Mouse (Mus musculus): ENCODE results near the gene Hs6st2. TPM values are rescaled to one million over a fixed set of nuclear protein-coding genes. Genes with fewer than 3 reads are reported as not detected.

The Hs6st2 gene
- polyA plus RNA-seq, 1 experiment from 2014 or later, result 50.4 TPM

GRCm38 (mm10) chrX:51658236-51658635, 23.4 kb downstream of the Hs6st2 start:
- H3K4me3 ChIP-seq, result no peak overlapping the region
- no peaks in the 10 kb centered on the region for H3K9me3 ChIP-seq
- no peak overlapping the region for H3K4me2 ChIP-seq (replicated peaks)
- no peak overlapping the region for H3K27ac ChIP-seq (replicated peaks)
- 31% methylated on average over 2 of the region's 2 CpGs for WGBS
- no peaks in the 10 kb centered on the region for H3K36me3 ChIP-seq
- no peaks in the 10 kb centered on the region for H3K27me3 ChIP-seq
- no peak for ATAC-seq (replicated peaks)
- no peak overlapping the region for H3K9ac ChIP-seq (replicated peaks)
- H3K4me1 ChIP-seq, result no peaks in the 10 kb centered on the region

- no peak overlapping the region for H3K27ac ChIP-seq (replicated peaks)
- no peak for ATAC-seq (replicated peaks)
- no peak overlapping the region for H3K4me3 ChIP-seq
- H3K27me3 ChIP-seq, result no peaks in the 10 kb centered on the region
- H3K9ac ChIP-seq (replicated peaks), result no peak overlapping the region
- H3K36me3 ChIP-seq, result no peaks in the 10 kb centered on the region
- no peaks in the 10 kb centered on the region for H3K4me1 ChIP-seq
- H3K4me2 ChIP-seq (replicated peaks), result no peak overlapping the region
- H3K9me3 ChIP-seq, result no peaks in the 10 kb centered on the region
- WGBS, result 83% methylated on average over 3 of the region's 3 CpGs
Observed at GRCm38 (mm10) chrX:51642661-51643257, 38.9 kb downstream of the Hs6st2 start.

GRCm38 (mm10) chrX:51635756-51636155, 45.9 kb downstream of the Hs6st2 start:
- H3K4me2 ChIP-seq (replicated peaks), result no peak overlapping the region
- WGBS, result 64% methylated on average over 7 of the region's 7 CpGs

DNA sequence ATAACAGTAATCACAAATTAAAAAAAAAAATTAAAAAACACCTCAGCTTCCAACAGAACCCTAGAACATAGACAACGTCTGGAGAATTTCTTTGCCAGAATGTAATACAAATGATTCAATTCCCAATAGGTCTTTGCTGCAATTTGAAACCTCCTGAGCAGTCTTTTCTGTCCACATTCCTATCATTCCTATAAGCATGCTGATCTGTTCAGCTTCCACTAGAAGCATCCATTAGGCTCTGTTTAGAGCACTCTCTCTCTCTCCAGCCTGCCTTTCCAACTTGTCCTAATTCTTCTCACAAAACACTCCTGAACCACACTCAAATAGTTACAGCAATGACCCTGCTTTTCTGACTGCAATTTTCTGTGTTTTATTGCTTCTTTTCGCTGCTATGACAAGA, 50.3 kb downstream of the Hs6st2 start:
- H3K4me3 ChIP-seq, result no peak overlapping the region
- H3K27me3 ChIP-seq, result no peaks in the 10 kb centered on the region
- H3K4me1 ChIP-seq, result no peaks in the 10 kb centered on the region
- H3K36me3 ChIP-seq, result no peaks in the 10 kb centered on the region
- no peak overlapping the region for H3K4me2 ChIP-seq (replicated peaks)
- no peak overlapping the region for H3K9ac ChIP-seq (replicated peaks)
- WGBS, result 60% methylated on average over 2 of the region's 2 CpGs
- no peaks in the 10 kb centered on the region for H3K9me3 ChIP-seq
- H3K27ac ChIP-seq (replicated peaks), result no peak overlapping the region
- no peak for ATAC-seq (replicated peaks)

More at GRCm38 (mm10) chrX:51635756-51636155, 45.9 kb downstream of the Hs6st2 start:
- no peak overlapping the region for H3K27ac ChIP-seq (replicated peaks)
- no peaks in the 10 kb centered on the region for H3K4me1 ChIP-seq
- ATAC-seq (replicated peaks), result no peak
- H3K4me3 ChIP-seq, result no peak overlapping the region
- no peaks in the 10 kb centered on the region for H3K9me3 ChIP-seq
- H3K27me3 ChIP-seq, result no peaks in the 10 kb centered on the region
- H3K9ac ChIP-seq (replicated peaks), result no peak overlapping the region
- no peaks in the 10 kb centered on the region for H3K36me3 ChIP-seq

- Histone ChIP-seq H3K4me2 (replicated peaks) (no peak overlapping the region; the same call in 1 of the 2 replicates), H3K9ac (replicated peaks) (no peak overlapping the region), H3K27ac (replicated peaks) (peak overlapping the region; percentile 60), H3K4me1 (peaks cover 7% of the 10 kb centered on the region), H3K27me3 (no peaks in the 10 kb centered on the region), H3K36me3 (no peaks in the 10 kb centered on the region), H3K4me3 (no peak overlapping the region), H3K9me3 (no peaks in the 10 kb centered on the region)
- WGBS, result 20% methylated on average over 7 of the region's 7 CpGs
- ATAC-seq (replicated peaks), result no peak
Observed at GRCm38 (mm10) chrX:51614384-51615004, 67.2 kb downstream of the Hs6st2 start.

DNA sequence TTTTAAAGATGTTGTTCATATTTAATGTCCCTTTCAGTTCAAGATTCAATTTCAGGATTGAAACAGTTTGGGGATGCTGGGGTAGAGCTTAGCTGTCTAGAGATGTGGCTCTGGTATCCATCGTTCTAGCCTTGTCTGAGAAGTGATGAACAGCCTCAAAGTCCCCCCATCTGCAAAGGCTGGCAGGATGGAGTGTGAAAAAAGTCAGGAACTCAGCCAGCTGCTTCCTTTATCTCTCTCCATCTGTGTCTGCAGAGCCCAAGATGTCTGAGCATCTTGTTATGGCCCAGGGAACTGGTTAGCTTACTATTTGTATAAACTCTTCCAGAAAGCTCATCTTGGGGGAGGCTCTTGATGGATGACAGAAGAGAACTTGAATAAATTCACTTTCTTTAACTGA, 70.9 kb downstream of the Hs6st2 start:
- peak; percentile 68; the same call in 1 of the 2 replicates for ATAC-seq (replicated peaks)
- Histone ChIP-seq H3K36me3 (no peaks in the 10 kb centered on the region), H3K27me3 (no peaks in the 10 kb centered on the region), H3K9me3 (no peaks in the 10 kb centered on the region), H3K4me3 (no peak overlapping the region), H3K4me2 (replicated peaks) (no peak overlapping the region), H3K27ac (replicated peaks) (peak overlapping the region; percentile 55), H3K4me1 (peaks cover 7% of the 10 kb centered on the region), H3K9ac (replicated peaks) (no peak overlapping the region)
- 57% methylated on average over 1 of the region's 1 CpGs for WGBS

DNA sequence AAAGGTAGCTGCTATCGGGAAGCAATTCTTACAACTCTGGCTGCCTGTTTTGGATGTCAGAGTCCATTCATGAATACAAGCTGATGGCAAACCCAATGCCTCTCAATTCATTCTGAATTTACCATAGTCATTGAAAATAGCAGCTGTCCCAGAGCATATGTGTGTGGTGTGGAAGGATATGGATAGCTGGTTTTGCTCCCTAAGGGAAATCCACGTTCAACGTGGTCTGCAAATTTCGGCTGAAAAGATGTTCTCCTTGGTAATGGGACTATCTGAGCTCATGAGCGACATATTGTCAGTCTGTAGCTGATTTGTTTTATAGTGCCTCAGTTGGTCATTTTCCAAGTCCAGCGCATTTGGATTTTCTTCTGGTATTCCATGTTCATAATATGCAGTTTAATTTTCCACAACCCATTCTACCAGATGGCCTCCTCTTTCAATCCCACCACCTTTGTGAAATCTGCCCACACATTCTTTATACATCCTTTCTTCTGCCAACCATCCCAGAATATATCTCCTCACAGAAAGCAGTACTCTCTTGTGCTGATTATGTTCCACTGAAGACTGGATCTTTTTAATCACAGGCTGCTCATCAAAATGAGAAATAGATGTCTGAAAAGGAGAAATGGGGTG, 75.3 kb downstream of the Hs6st2 start:
- Histone ChIP-seq H3K9me3 (no peaks in the 10 kb centered on the region), H3K27ac (replicated peaks) (peak overlapping the region; percentile 20), H3K36me3 (no peaks in the 10 kb centered on the region), H3K27me3 (no peaks in the 10 kb centered on the region), H3K9ac (replicated peaks) (no peak overlapping the region), H3K4me3 (no peak overlapping the region), H3K4me1 (no peaks in the 10 kb centered on the region), H3K4me2 (replicated peaks) (no peak overlapping the region)
- 70% methylated on average over 6 of the region's 6 CpGs for WGBS
- peak; percentile 29; the same call in 1 of the 2 replicates for ATAC-seq (replicated peaks)

- Histone ChIP-seq H3K9me3 (no peaks in the 10 kb centered on the region), H3K4me2 (replicated peaks) (no peak overlapping the region)
Observed at GRCm38 (mm10) chrX:51592751-51593150, 88.9 kb downstream of the Hs6st2 start.

DNA sequence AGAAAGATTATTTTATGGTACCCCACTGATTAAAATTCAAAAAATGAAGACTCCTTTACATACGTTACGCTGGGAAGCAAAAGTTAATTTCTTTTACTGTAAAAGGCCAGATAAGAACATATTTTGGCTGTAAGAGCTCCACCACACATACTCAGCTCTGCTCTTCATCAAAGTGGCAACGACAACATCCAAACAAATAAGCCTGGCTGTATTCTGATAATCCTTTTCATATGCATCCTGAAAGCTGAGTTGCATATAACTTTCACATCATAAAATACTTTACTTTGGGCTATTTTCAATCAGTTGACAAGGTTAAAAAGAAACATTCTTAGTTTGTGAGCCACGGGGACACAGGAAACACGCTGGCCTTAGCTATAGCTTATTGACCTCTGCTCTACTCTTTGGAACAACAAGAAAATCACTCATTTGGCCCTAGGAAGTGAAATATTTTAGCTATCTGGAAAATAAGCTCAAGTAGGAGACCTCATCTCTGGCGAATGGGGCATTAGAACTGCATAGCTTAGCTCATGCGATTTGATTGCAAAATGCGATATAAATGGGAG, 91.1 kb downstream of the Hs6st2 start:
- no peak for ATAC-seq (replicated peaks)
- no peaks in the 10 kb centered on the region for H3K36me3 ChIP-seq
- no peak overlapping the region for H3K4me2 ChIP-seq (replicated peaks)
- no peak overlapping the region for H3K4me3 ChIP-seq
- H3K4me1 ChIP-seq, result no peaks in the 10 kb centered on the region; the same call in 1 of the 2 replicates
- H3K9me3 ChIP-seq, result no peaks in the 10 kb centered on the region
- H3K9ac ChIP-seq (replicated peaks), result no peak overlapping the region
- no peaks in the 10 kb centered on the region for H3K27me3 ChIP-seq
- 89% methylated on average over 8 of the region's 8 CpGs for WGBS
- H3K27ac ChIP-seq (replicated peaks), result no peak overlapping the region

More at GRCm38 (mm10) chrX:51592751-51593150, 88.9 kb downstream of the Hs6st2 start:
- H3K9ac ChIP-seq (replicated peaks), result no peak overlapping the region
- WGBS, result 92% methylated on average over 1 of the region's 1 CpGs
- H3K4me1 ChIP-seq, result no peaks in the 10 kb centered on the region
- no peak overlapping the region for H3K4me3 ChIP-seq
- no peak for ATAC-seq (replicated peaks)
- H3K36me3 ChIP-seq, result no peaks in the 10 kb centered on the region
- no peak overlapping the region for H3K27ac ChIP-seq (replicated peaks)
- H3K27me3 ChIP-seq, result no peaks in the 10 kb centered on the region

DNA sequence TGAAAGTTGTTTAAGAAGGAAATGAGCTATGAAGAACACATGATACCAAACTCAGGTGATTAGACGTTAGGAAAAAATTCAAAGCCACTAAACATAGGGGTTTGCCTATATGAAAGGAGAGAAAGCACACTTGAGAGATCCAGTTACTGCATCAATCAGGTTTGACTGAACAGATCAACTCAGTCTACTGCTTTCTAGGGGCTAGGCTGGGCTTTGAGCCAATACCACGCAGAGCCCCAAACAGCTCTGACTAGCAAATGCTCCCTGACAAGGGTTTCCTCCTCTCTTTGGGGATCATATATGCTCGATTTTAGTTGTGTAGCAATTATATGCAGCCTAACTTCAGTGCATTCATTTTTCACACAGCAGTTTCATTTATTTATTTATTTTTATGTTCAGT, 96.2 kb downstream of the Hs6st2 start:
- Histone ChIP-seq H3K36me3 (no peaks in the 10 kb centered on the region), H3K27ac (replicated peaks) (no peak overlapping the region), H3K4me1 (no peaks in the 10 kb centered on the region; the same call in 1 of the 2 replicates), H3K4me2 (replicated peaks) (no peak overlapping the region), H3K9me3 (no peaks in the 10 kb centered on the region), H3K9ac (replicated peaks) (no peak overlapping the region), H3K27me3 (no peaks in the 10 kb centered on the region), H3K4me3 (no peak overlapping the region)
- ATAC-seq (replicated peaks), result no peak
- 44% methylated on average over 3 of the region's 3 CpGs for WGBS

DNA sequence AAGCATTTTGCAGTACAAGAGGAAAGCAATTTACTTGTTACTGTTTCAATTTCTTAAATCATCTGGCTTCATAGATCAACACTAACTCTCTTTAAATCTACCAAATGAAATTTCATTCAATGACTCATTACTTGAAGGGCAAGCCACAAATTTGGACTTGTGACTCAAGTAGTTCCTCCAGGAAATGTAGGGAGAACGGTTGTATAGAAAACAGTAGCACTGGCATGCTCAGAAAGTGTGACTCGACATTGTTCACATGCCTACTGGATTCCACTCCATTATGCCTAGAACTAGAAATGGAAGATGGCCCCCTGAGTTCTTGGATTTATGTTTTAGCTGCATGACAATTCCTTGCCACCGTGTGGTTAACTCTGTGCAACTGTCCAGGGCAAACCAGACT, 100.0 kb downstream of the Hs6st2 start:
- ATAC-seq (replicated peaks), result no peak
- no peaks in the 10 kb centered on the region for H3K36me3 ChIP-seq
- H3K4me2 ChIP-seq (replicated peaks), result no peak overlapping the region
- no peaks in the 10 kb centered on the region; the same call in 1 of the 2 replicates for H3K4me1 ChIP-seq
- H3K27me3 ChIP-seq, result no peaks in the 10 kb centered on the region
- WGBS, result 83% methylated on average over 3 of the region's 3 CpGs
- no peaks in the 10 kb centered on the region for H3K9me3 ChIP-seq
- no peak overlapping the region for H3K27ac ChIP-seq (replicated peaks)
- H3K4me3 ChIP-seq, result no peak overlapping the region
- no peak overlapping the region for H3K9ac ChIP-seq (replicated peaks)

GRCm38 (mm10) chrX:51561880-51562279, 119.8 kb downstream of the Hs6st2 start:
- H3K9me3 ChIP-seq, result no peaks in the 10 kb centered on the region
- H3K4me2 ChIP-seq (replicated peaks), result no peak overlapping the region
- H3K4me3 ChIP-seq, result no peak overlapping the region
- H3K27ac ChIP-seq (replicated peaks), result no peak overlapping the region
- no peaks in the 10 kb centered on the region for H3K27me3 ChIP-seq
- 78% methylated on average over 1 of the region's 1 CpGs for WGBS
- H3K9ac ChIP-seq (replicated peaks), result no peak overlapping the region
- H3K36me3 ChIP-seq, result no peaks in the 10 kb centered on the region
- H3K4me1 ChIP-seq, result no peaks in the 10 kb centered on the region
- ATAC-seq (replicated peaks), result no peak

All from forebrain, embryonic 15.5 days (tissue).